ENCODE assay signal across 14 mouse cellular contexts in the genomic region with DNA sequence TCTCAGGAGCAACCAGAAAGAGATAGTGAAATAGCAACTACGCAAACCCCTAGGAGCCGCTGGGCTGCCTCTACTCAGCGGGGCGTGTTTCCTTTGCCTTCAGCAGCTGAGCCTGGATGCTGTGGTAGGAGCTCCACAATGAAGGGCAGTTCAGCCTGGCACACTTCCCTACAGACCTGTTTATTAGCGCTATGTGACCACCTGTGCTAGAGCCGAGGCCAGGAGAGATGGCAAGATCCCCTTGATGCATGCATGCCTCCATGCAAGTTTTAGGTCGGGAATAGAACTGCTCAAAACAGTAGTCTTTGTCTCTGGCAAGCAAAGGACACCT.
DNase-seq lines count a peak whose midpoint lies in the region; ATAC-seq and TF ChIP-seq lines count a peak whose summit lies in the region.
"Had no signal": no experiment of that assay in that cellular context is flagged by ENCODE, and none has a peak within 500 bp of the region (broad histone marks: within the 10 kb centered on the region; RNA-seq: fewer than 3 reads in every experiment).

No protein-coding gene starts in this region.

- WGBS in hindbrain, embryonic 11.5 days = 69% methylated on average over 7 of the region's 7 CpGs
- 42% methylated on average over 7 of the region's 7 CpGs for WGBS in hindbrain, postnatal 0 days
- 22% methylated on average over 7 of the region's 7 CpGs for WGBS in cerebellum, adult 2 months
- 56% methylated on average over 7 of the region's 7 CpGs for WGBS in hindbrain, embryonic 13.5 days

- no peak overlapping the region for H3K4me3 ChIP-seq in hindbrain, embryonic 11.5 days (ENCODE audit: low read depth, low read length)
- H3K4me3 ChIP-seq in hindbrain, postnatal 0 days (ENCODE audit: low read length) = no peak overlapping the region
- H3K4me3 ChIP-seq in cerebellum, adult 2 months (replicated peaks; ENCODE audit: insufficient read depth, low read depth, low read length) = no peak overlapping the region
- no peak overlapping the region for H3K4me3 ChIP-seq in hindbrain, embryonic 13.5 days
- H3K4me3 ChIP-seq: liver, embryonic 15.5 days; neural tube, embryonic 12.5 days had no signal

- TF ChIP-seq POLR2A in cerebellum, adult 2 months (IDR thresholded peaks at IDR 0.05; ENCODE audit: borderline replicate concordance, insufficient read depth, low read length) = no peak

- H3K9me3 ChIP-seq in hindbrain, embryonic 11.5 days (ENCODE audit: control insufficient read depth, low read length) = no peaks in the 10 kb centered on the region
- H3K9me3 ChIP-seq in hindbrain, postnatal 0 days (ENCODE audit: low read length) = no peaks in the 10 kb centered on the region
- no peaks in the 10 kb centered on the region for H3K9me3 ChIP-seq in hindbrain, embryonic 13.5 days
- H3K9me3 ChIP-seq: liver, embryonic 15.5 days; neural tube, embryonic 12.5 days had no signal

- no peak overlapping the region for H3K4me2 ChIP-seq in hindbrain, embryonic 11.5 days (replicated peaks; ENCODE audit: low read depth, low read length)
- H3K4me2 ChIP-seq in hindbrain, postnatal 0 days (ENCODE audit: low read depth, low read length) = no peak overlapping the region
- no peak overlapping the region for H3K4me2 ChIP-seq in hindbrain, embryonic 13.5 days
- H3K4me2 ChIP-seq: liver, embryonic 15.5 days; neural tube, embryonic 12.5 days had no signal

- TF ChIP-seq CTCF in hindbrain, postnatal 0 days (IDR thresholded peaks at IDR 0.05; ENCODE audit: low read depth) = no peak
- TF ChIP-seq CTCF in cerebellum, adult 2 months (IDR thresholded peaks at IDR 0.05; ENCODE audit: borderline replicate concordance, insufficient read depth, low read depth, low read length) = no peak

- no peaks in the 10 kb centered on the region; the same call in 1 of the 2 replicates for H3K4me1 ChIP-seq in hindbrain, embryonic 11.5 days (replicated peaks; ENCODE audit: control insufficient read depth, insufficient read depth, low read length)
- H3K4me1 ChIP-seq in hindbrain, postnatal 0 days (ENCODE audit: insufficient read depth, low read length) = no peaks in the 10 kb centered on the region
- H3K4me1 ChIP-seq in cerebellum, adult 2 months (ENCODE audit: control insufficient read depth, insufficient read depth, low read length) = peaks cover 3% of the 10 kb centered on the region; the same call in 1 of the 2 replicates
- H3K4me1 ChIP-seq in hindbrain, embryonic 13.5 days (replicated peaks) = peaks cover 32% of the 10 kb centered on the region

- DNase-seq in cerebellum, postnatal 4 days (ENCODE audit: low spot score in 2 of 2) = no peak
- DNase-seq in hindbrain, embryonic 11.5 days (ENCODE audit: low spot score) = no peak
- DNase-seq in hindbrain, postnatal 0 days (ENCODE audit: low spot score) = no peak
- peak; percentile 55 to 71 for DNase-seq in cerebellum, adult 2 months
- no peak for DNase-seq in layer of hippocampus, postnatal 25 days (ENCODE audit: extremely low spot score in 1 of 2, low spot score in 1 of 2)
- DNase-seq in kidney, adult 8-10 months = no peak
- DNase-seq: gastrocnemius, postnatal 10 days had no signal

- H3K27ac ChIP-seq in hindbrain, embryonic 11.5 days (ENCODE audit: low read depth, low read length) = peak overlapping the region; percentile 24; the same call in 1 of the 2 replicates
- H3K27ac ChIP-seq in hindbrain, postnatal 0 days = no peak overlapping the region
- H3K27ac ChIP-seq in cerebellum, adult 2 months (ENCODE audit: insufficient read depth, low read length) = no peak overlapping the region
- H3K27ac ChIP-seq in hindbrain, embryonic 13.5 days = no peak overlapping the region
- H3K27ac ChIP-seq: liver, embryonic 15.5 days; macrophage; neural tube, embryonic 12.5 days; stomach, postnatal 0 days had no signal

- no peaks in the 10 kb centered on the region for H3K36me3 ChIP-seq in hindbrain, embryonic 11.5 days (ENCODE audit: control insufficient read depth, insufficient read depth, low read length)
- no peaks in the 10 kb centered on the region for H3K36me3 ChIP-seq in hindbrain, postnatal 0 days (ENCODE audit: insufficient read depth, low read length)
- H3K36me3 ChIP-seq in hindbrain, embryonic 13.5 days = no peaks in the 10 kb centered on the region
- H3K36me3 ChIP-seq: G1E; liver, embryonic 15.5 days; neural tube, embryonic 12.5 days had no signal

- no peak overlapping the region for H3K9ac ChIP-seq in hindbrain, embryonic 11.5 days (ENCODE audit: low read depth, low read length)
- H3K9ac ChIP-seq in hindbrain, postnatal 0 days (replicated peaks; ENCODE audit: low read length) = no peak overlapping the region
- H3K9ac ChIP-seq in hindbrain, embryonic 13.5 days = no peak overlapping the region
- H3K9ac ChIP-seq: liver, embryonic 15.5 days; neural tube, embryonic 12.5 days had no signal

- peak; percentile 42 for ATAC-seq in cerebellum, adult (ENCODE audit: insufficient number of reproducible peaks, low FRiP score, low TSS enrichment)
- 0 out of 2 replicates have a peak, but pooled peaks have one; percentile 35 for ATAC-seq in hindbrain, embryonic 11.5 days (ENCODE audit: low FRiP score)
- ATAC-seq in hindbrain, postnatal 0 days = no peak
- ATAC-seq in hindbrain, embryonic 13.5 days (ENCODE audit: low FRiP score) = peak; percentile 57; the same call in 1 of the 2 replicates

- H3K27me3 ChIP-seq in hindbrain, embryonic 11.5 days (ENCODE audit: control insufficient read depth, insufficient read depth, low read length) = no peaks in the 10 kb centered on the region
- no peaks in the 10 kb centered on the region for H3K27me3 ChIP-seq in hindbrain, postnatal 0 days (ENCODE audit: insufficient read depth, low read length)
- H3K27me3 ChIP-seq in cerebellum, adult 2 months (ENCODE audit: control insufficient read depth, insufficient read depth, low read length) = no peaks in the 10 kb centered on the region
- no peaks in the 10 kb centered on the region for H3K27me3 ChIP-seq in hindbrain, embryonic 13.5 days
- H3K27me3 ChIP-seq: neural tube, embryonic 12.5 days had no signal

Comparison
In these comparisons a context has a peak if more than half of its experiments do, and no peak if none do; other contexts are left out.
1. DNase-seq: peak in cerebellum, adult 2 months (2 of 2); none in cerebellum, postnatal 4 days (0 of 2), hindbrain, embryonic 11.5 days (single experiment), hindbrain, postnatal 0 days (single experiment), layer of hippocampus, postnatal 25 days (0 of 2) and kidney, adult 8-10 months (0 of 2).